Mouse (Mus musculus) ES-E14 (cell line): ENCODE results near the gene Olfr30. TPM values are rescaled to one million over a fixed set of nuclear protein-coding genes. Genes with fewer than 3 reads are reported as not detected.
A peak's percentile ranks its signal among the peaks of the same experiment; 100 is the strongest.
"Not testable (repeated sequence)": the region's sequence is repeated elsewhere in the genome, so short reads cannot be mapped to it uniquely, and the experiment has no call there.

Experiments
- DNase-seq: peaks from one replicate; pipeline ENCODE4 v3.0.0-alpha.2; 2013; ENCODE audit warnings: low read depth, low spot score
- H3K27ac ChIP-seq: 2 replicates; pipeline ENCODE4 v1.5.1; 2012; ENCODE audit warnings: low read depth, mild to moderate bottlenecking, low read length, moderate library complexity, mixed read lengths; ENCODE audit not compliant: poor library complexity, insufficient read depth, severe bottlenecking
- H3K36me3 ChIP-seq: 2 replicates; pipeline ENCODE4 v1.6.1; 2012; ENCODE audit warnings: mild to moderate bottlenecking, low read length, moderate library complexity, mixed read lengths; ENCODE audit not compliant: control insufficient read depth, poor library complexity, insufficient read depth, severe bottlenecking
- H3K4me1 ChIP-seq, 2 experiments: fragments of 150-350 bp in 1 of 2; sonication (generic) in 1 of 2; 2 replicates each; pipeline ENCODE4 v1.6.1; 2012; ENCODE audit warnings: low read length in 2 of 2, mild to moderate bottlenecking in 1 of 2, mixed read lengths in 1 of 2; ENCODE audit not compliant: control insufficient read depth in 2 of 2, insufficient read depth in 2 of 2, poor library complexity in 1 of 2
- H3K4me3 ChIP-seq, 2 experiments: fragments of 150-350 bp in 1 of 2; sonication (generic) in 1 of 2; 2 replicates each; pipeline ENCODE4 v1.5.1; 2012; ENCODE audit warnings: low read length in 2 of 2, low read depth in 1 of 2, mild to moderate bottlenecking in 1 of 2, mixed read lengths in 1 of 2; ENCODE audit not compliant: insufficient read depth in 1 of 2, poor library complexity in 1 of 2, severe bottlenecking in 1 of 2
- H3K9ac ChIP-seq: 2 replicates; pipeline ENCODE4 v1.6.1; 2012; ENCODE audit warnings: low read depth, mild to moderate bottlenecking, low read length, mixed read lengths; ENCODE audit not compliant: poor library complexity, insufficient read depth, severe bottlenecking
- H3K9me3 ChIP-seq: fragments of 150-350 bp; sonication (generic); 2 replicates; pipeline ENCODE4 v1.6.1; 2012; ENCODE audit warnings: low read depth, mild to moderate bottlenecking, low read length; ENCODE audit not compliant: control insufficient read depth, insufficient read depth
- CHD2 ChIP-seq: IDR thresholded peaks from 2 replicates; pipeline ENCODE4 v1.6.1; 2014; ENCODE audit warnings: mild to moderate bottlenecking, low read depth, low read length, inconsistent platforms
- HCFC1 ChIP-seq: IDR thresholded peaks from 2 replicates; pipeline ENCODE4 v1.6.1; 2012; ENCODE audit warnings: low read length, inconsistent platforms, borderline replicate concordance; ENCODE audit not compliant: insufficient read depth
- MAFK ChIP-seq: IDR thresholded peaks from 2 replicates; pipeline ENCODE4 v1.6.1; 2014; ENCODE audit warnings: mild to moderate bottlenecking, low read depth, low read length, inconsistent platforms; ENCODE audit not compliant: insufficient read depth
- ZC3H11A ChIP-seq: IDR thresholded peaks from 2 replicates; pipeline ENCODE4 v1.6.1; 2012; ENCODE audit warnings: low read depth, mild to moderate bottlenecking, inconsistent platforms, low read length, borderline replicate concordance
- ZNF384 ChIP-seq: IDR thresholded peaks from 2 replicates; pipeline ENCODE4 v1.6.1; 2012; ENCODE audit warnings: low read depth, low read length, inconsistent platforms
- in situ Hi-C, 2 experiments: fragments of 600-800 bp; cut with MboI; formaldehyde crosslinking; loops; one replicate each; pipeline ENCODE4 v1.15.1; 2025; ENCODE audit warnings: low sequenced_read_pairs in 2 of 2, inconsistent platforms in 1 of 2; ENCODE audit not compliant: unreplicated experiment in 2 of 2
- total RNA-seq: library from RNA; depleted of rRNA; stranded (reverse); fragments of 300-350 nt; gene quantifications from 2 replicates; pipeline ENCODE4 v1.2.3, GENCODE M21; 2012; rRNA removed

The Olfr30 gene
- not detected in 2 replicates for total RNA-seq

GRCm38 (mm10) chr11:58462170-58462569 lies at the start of gene Olfr30:
Olfr30 (minus strand) TSS chr11:58462270.
- H3K9me3 ChIP-seq = no peaks in the 10 kb centered on the region
- in situ Hi-C loops = no loop called here
- no peaks in the 10 kb centered on the region for H3K36me3 ChIP-seq
- TF ChIP-seq ZC3H11A (no peak), ZNF384 (no peak), MAFK (no peak), HCFC1 (no peak), CHD2 (no peak)
- no peak within 1 kb of the TSS for H3K4me3 ChIP-seq
- H3K9ac ChIP-seq = no peak within 1 kb of the TSS
- H3K27ac ChIP-seq = no peak within 1 kb of the TSS
- H3K4me1 ChIP-seq = no peaks in the 10 kb centered on the region
- DNase-seq = no peak

- H3K4me1 ChIP-seq, H3K9me3 ChIP-seq, H3K36me3 ChIP-seq, DNase-seq, in situ Hi-C loops, H3K27ac ChIP-seq, H3K9ac ChIP-seq: not testable (repeated sequence)
- H3K4me3 ChIP-seq = peak overlapping the region; percentile 31 to 48; a peak in 3 of 4 replicates
Observed at GRCm38 (mm10) chr11:58509058-58509457, 47.0 kb upstream of the Olfr30 start.

DNA sequence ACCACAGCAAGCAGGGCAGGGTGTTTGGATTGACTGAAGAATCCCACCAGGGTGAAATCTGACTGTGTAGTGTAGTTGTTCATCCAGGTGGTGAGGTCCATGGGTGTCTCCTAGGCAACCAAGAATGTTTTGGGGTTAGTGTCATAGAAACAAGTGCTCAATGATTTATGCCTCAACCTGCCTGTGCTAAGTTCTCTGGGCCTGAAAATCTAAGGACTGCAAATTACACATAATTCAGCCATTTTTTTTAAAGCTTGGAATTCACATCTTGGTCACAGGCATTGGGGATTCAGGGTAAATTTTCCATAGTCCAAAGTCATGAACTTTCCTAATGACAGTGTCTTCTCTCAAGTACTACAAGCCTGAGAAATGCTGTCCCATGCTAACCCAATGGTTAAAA lies 40.4 kb upstream of the Olfr30 start, which contains the start of gene Olfr331:
Olfr331 (minus strand) TSS at position 101 of the 400 bp plus-strand sequence.
- in situ Hi-C loops, H3K27ac ChIP-seq, H3K36me3 ChIP-seq, DNase-seq, H3K4me1 ChIP-seq, H3K9me3 ChIP-seq, H3K4me3 ChIP-seq, H3K9ac ChIP-seq: not testable (repeated sequence)

GRCm38 (mm10) chr11:58499290-58499689 lies 37.2 kb upstream of the Olfr30 start:
- H3K9ac ChIP-seq = no peak overlapping the region
- no peaks in the 10 kb centered on the region for H3K9me3 ChIP-seq
- no peaks in the 10 kb centered on the region for H3K4me1 ChIP-seq
- in situ Hi-C loops = no loop called here
- no peaks in the 10 kb centered on the region for H3K36me3 ChIP-seq
- no peak for TF ChIP-seq MAFK
- TF ChIP-seq ZC3H11A = no peak
- no peak for TF ChIP-seq CHD2
- no peak for TF ChIP-seq ZNF384
- no peak for TF ChIP-seq HCFC1
- no peak overlapping the region for H3K4me3 ChIP-seq
- H3K27ac ChIP-seq = no peak overlapping the region
- DNase-seq = no peak

- Histone ChIP-seq H3K27ac (no peak overlapping the region), H3K4me3 (no peak overlapping the region), H3K36me3 (no peaks in the 10 kb centered on the region), H3K9me3 (no peaks in the 10 kb centered on the region), H3K9ac (no peak overlapping the region), H3K4me1 (no peaks in the 10 kb centered on the region)
- no peak for DNase-seq
- in situ Hi-C loops = no loop called here
- no peak for TF ChIP-seq HCFC1
- TF ChIP-seq CHD2 = no peak
- no peak for TF ChIP-seq MAFK
- no peak for TF ChIP-seq ZC3H11A
- no peak for TF ChIP-seq ZNF384
Observed at GRCm38 (mm10) chr11:58498761-58499160, 36.7 kb upstream of the Olfr30 start.
